Mouse (Mus musculus): ENCODE measurements around the gene Atg16l1. TPM values are rescaled to one million over a fixed set of nuclear protein-coding genes. Genes with fewer than 3 reads are reported as not detected.

Atg16l1 gene
- polyA plus RNA-seq, 2 experiments = 10.9 to 13.4 TPM

- Histone ChIP-seq H3K9me3 (ENCODE audit: control insufficient read depth, low read length) (no peaks in the 10 kb centered on the region), H3K36me3 (replicated peaks; ENCODE audit: control insufficient read depth, insufficient read depth, low read depth) (no peaks in the 10 kb centered on the region), H3K27ac (no peak overlapping the region), H3K27me3 (ENCODE audit: control insufficient read depth, insufficient read depth, low read length) (no peaks in the 10 kb centered on the region), H3K4me3 (ENCODE audit: insufficient read depth in 1 of 2, low read depth in 2 of 2, low read length in 2 of 2) (no peak overlapping the region), H3K4me2 (ENCODE audit: low read depth) (no peak overlapping the region), H3K4me1 (replicated peaks; ENCODE audit: control insufficient read depth in 2 of 2, insufficient read depth in 2 of 2, low read length in 1 of 2) (peaks cover 0 to 17% of the 10 kb centered on the region in 2 experiments; a peak in 2 of 4 replicates), H3K9ac (replicated peaks) (no peak overlapping the region)
- DNase-seq (ENCODE audit: low read depth in 3 of 3, low spot score in 3 of 3) = no peak
- ATAC-seq (ENCODE audit: insufficient read depth) = no peak
- WGBS (ENCODE audit: insufficient replicate concordance) = 33% methylated on average over 7 of the region's 7 CpGs
- TF ChIP-seq EP300 (IDR thresholded peaks at IDR 0.05; ENCODE audit: low read depth) = no peak
- TF ChIP-seq CTCF (IDR thresholded peaks at IDR 0.05; ENCODE audit: low read depth) = no peak
These were observed 73.4 kb downstream of the Atg16l1 start for GRCm38 (mm10) chr1:87828926-87829580.

- TF ChIP-seq EP300 (IDR thresholded peaks at IDR 0.05; ENCODE audit: low read depth) (no peak), CTCF (IDR thresholded peaks at IDR 0.05; ENCODE audit: low read depth) (no peak)
- no peak for ATAC-seq (ENCODE audit: insufficient read depth)
- Histone ChIP-seq H3K36me3 (replicated peaks; ENCODE audit: control insufficient read depth, insufficient read depth, low read depth) (no peaks in the 10 kb centered on the region), H3K4me3 (ENCODE audit: insufficient read depth in 1 of 2, low read depth in 2 of 2, low read length in 2 of 2) (no peak overlapping the region), H3K27me3 (ENCODE audit: control insufficient read depth, insufficient read depth, low read length) (no peaks in the 10 kb centered on the region), H3K9ac (replicated peaks) (no peak overlapping the region), H3K27ac (no peak overlapping the region), H3K9me3 (ENCODE audit: control insufficient read depth, low read length) (no peaks in the 10 kb centered on the region), H3K4me1 (replicated peaks; ENCODE audit: control insufficient read depth in 2 of 2, insufficient read depth in 2 of 2, low read length in 1 of 2) (peaks cover 0 to 17% of the 10 kb centered on the region in 2 experiments; a peak in 2 of 4 replicates), H3K4me2 (ENCODE audit: low read depth) (no peak overlapping the region)
- no peak for DNase-seq (ENCODE audit: low read depth in 3 of 3, low spot score in 3 of 3)
- 25% methylated on average over 6 of the region's 6 CpGs for WGBS (ENCODE audit: insufficient replicate concordance)
These were observed 74.0 kb downstream of the Atg16l1 start for GRCm38 (mm10) chr1:87829621-87830211.

- no peak overlapping the region for H3K4me3 ChIP-seq (ENCODE audit: insufficient read depth in 1 of 2, low read depth in 2 of 2, low read length in 2 of 2)
- H3K36me3 ChIP-seq (replicated peaks; ENCODE audit: control insufficient read depth, insufficient read depth, low read depth) = no peaks in the 10 kb centered on the region
- 50% methylated on average over 1 of the region's 1 CpGs for WGBS (ENCODE audit: insufficient replicate concordance)
- TF ChIP-seq EP300 (IDR thresholded peaks at IDR 0.05; ENCODE audit: low read depth) (no peak), CTCF (IDR thresholded peaks at IDR 0.05; ENCODE audit: low read depth) (no peak)
- no peak overlapping the region for H3K9ac ChIP-seq (replicated peaks)
- H3K27me3 ChIP-seq (ENCODE audit: control insufficient read depth, insufficient read depth, low read length) = no peaks in the 10 kb centered on the region
- no peaks in the 10 kb centered on the region for H3K9me3 ChIP-seq (ENCODE audit: control insufficient read depth, low read length)
- ATAC-seq (ENCODE audit: insufficient read depth) = no peak
- H3K27ac ChIP-seq = no peak overlapping the region
- H3K4me1 ChIP-seq (replicated peaks; ENCODE audit: control insufficient read depth in 2 of 2, insufficient read depth in 2 of 2, low read length in 1 of 2) = no peaks in the 10 kb centered on the region
- DNase-seq (ENCODE audit: low read depth in 3 of 3, low spot score in 3 of 3) = no peak
- no peak overlapping the region for H3K4me2 ChIP-seq (ENCODE audit: low read depth)
These were observed 80.8 kb downstream of the Atg16l1 start for GRCm38 (mm10) chr1:87836453-87836852.

- ATAC-seq (ENCODE audit: insufficient read depth) = no peak
- no peaks in the 10 kb centered on the region for H3K4me1 ChIP-seq (replicated peaks; ENCODE audit: control insufficient read depth in 2 of 2, insufficient read depth in 2 of 2, low read length in 1 of 2)
- no peak overlapping the region for H3K9ac ChIP-seq (replicated peaks)
- H3K36me3 ChIP-seq (replicated peaks; ENCODE audit: control insufficient read depth, insufficient read depth, low read depth) = no peaks in the 10 kb centered on the region
- no peak overlapping the region for H3K4me2 ChIP-seq (ENCODE audit: low read depth)
- no peak for TF ChIP-seq EP300 (IDR thresholded peaks at IDR 0.05; ENCODE audit: low read depth)
- no peak for TF ChIP-seq CTCF (IDR thresholded peaks at IDR 0.05; ENCODE audit: low read depth)
- no peak for DNase-seq (ENCODE audit: low read depth in 3 of 3, low spot score in 3 of 3)
- no peak overlapping the region for H3K27ac ChIP-seq
- no peaks in the 10 kb centered on the region for H3K27me3 ChIP-seq (ENCODE audit: control insufficient read depth, insufficient read depth, low read length)
- 46% methylated on average over 5 of the region's 5 CpGs for WGBS (ENCODE audit: insufficient replicate concordance)
- H3K4me3 ChIP-seq (ENCODE audit: insufficient read depth in 1 of 2, low read depth in 2 of 2, low read length in 2 of 2) = no peak overlapping the region
- H3K9me3 ChIP-seq (ENCODE audit: control insufficient read depth, low read length) = no peaks in the 10 kb centered on the region
These were observed 81.3 kb downstream of the Atg16l1 start for GRCm38 (mm10) chr1:87837018-87837417.

- no peak overlapping the region for H3K4me2 ChIP-seq (ENCODE audit: low read depth)
- H3K36me3 ChIP-seq (replicated peaks; ENCODE audit: control insufficient read depth, insufficient read depth, low read depth) = no peaks in the 10 kb centered on the region
- DNase-seq (ENCODE audit: low read depth in 3 of 3, low spot score in 3 of 3) (no peak), ATAC-seq (ENCODE audit: insufficient read depth) (no peak)
- H3K27ac ChIP-seq = no peak overlapping the region
- WGBS (ENCODE audit: insufficient replicate concordance) = 64% methylated on average over 11 of the region's 11 CpGs
- no peaks in the 10 kb centered on the region for H3K9me3 ChIP-seq (ENCODE audit: control insufficient read depth, low read length)
- H3K4me3 ChIP-seq (ENCODE audit: insufficient read depth in 1 of 2, low read depth in 2 of 2, low read length in 2 of 2) = no peak overlapping the region
- H3K4me1 ChIP-seq (replicated peaks; ENCODE audit: control insufficient read depth in 2 of 2, insufficient read depth in 2 of 2, low read length in 1 of 2) = no peaks in the 10 kb centered on the region
- no peak for TF ChIP-seq CTCF (IDR thresholded peaks at IDR 0.05; ENCODE audit: low read depth)
- H3K27me3 ChIP-seq (ENCODE audit: control insufficient read depth, insufficient read depth, low read length) = no peaks in the 10 kb centered on the region
- H3K9ac ChIP-seq (replicated peaks) = no peak overlapping the region
These were observed 84.9 kb downstream of the Atg16l1 start for GRCm38 (mm10) chr1:87840411-87841208.

Other genes with a start within 250 kb of the Atg16l1 start
- 0.28 and 0.37 TPM in 2 replicates for gene Neu2, start 246.0 kb upstream of the Atg16l1 start, polyA plus RNA-seq (2012; rRNA removed)
- 0.20 and 0.54 TPM in 2 replicates for gene Neu2, start 246.0 kb upstream of the Atg16l1 start, polyA plus RNA-seq (2014; fragmentation: Nextera tagmentation; extraction: Ambion mirVana)
- 2.8 and 3.4 TPM in 2 replicates for gene Ngef, start 182.0 kb upstream of the Atg16l1 start, polyA plus RNA-seq (2012; rRNA removed)
- gene Ngef, start 182.0 kb upstream of the Atg16l1 start, polyA plus RNA-seq (2014; fragmentation: Nextera tagmentation; extraction: Ambion mirVana) = 2.9 and 3.8 TPM in 2 replicates
- gene Inpp5d, start 135.6 kb upstream of the Atg16l1 start, polyA plus RNA-seq (2012; rRNA removed) = 5.7 and 9.3 TPM in 2 replicates
- 11.1 and 13.0 TPM in 2 replicates for gene Inpp5d, start 135.6 kb upstream of the Atg16l1 start, polyA plus RNA-seq (2014; fragmentation: Nextera tagmentation; extraction: Ambion mirVana)
- 0.27 TPM in 2 replicates for gene Sag, start 47.8 kb downstream of the Atg16l1 start, polyA plus RNA-seq (2012; rRNA removed)
- 0.56 and 0.67 TPM in 2 replicates for gene Sag, start 47.8 kb downstream of the Atg16l1 start, polyA plus RNA-seq (2014; fragmentation: Nextera tagmentation; extraction: Ambion mirVana)
- 6.9 and 8.0 TPM in 2 replicates for gene Dgkd, start 97.4 kb downstream of the Atg16l1 start, polyA plus RNA-seq (2012; rRNA removed)
- gene Dgkd, start 97.4 kb downstream of the Atg16l1 start, polyA plus RNA-seq (2014; fragmentation: Nextera tagmentation; extraction: Ambion mirVana) = 8.1 and 10.2 TPM in 2 replicates